Mouse (Mus musculus): Measurements from ENCODE around the gene Fank1. TPM values are rescaled to one million over a fixed set of nuclear protein-coding genes. Genes with fewer than 3 reads are reported as not detected.

Gene Fank1
- polyA plus RNA-seq, 1 experiment from 2014 or later: 6.6 TPM

Other genes starting within 250 kb of the Fank1 start
- gene Tex36, start 174.7 kb upstream of the Fank1 start, polyA plus RNA-seq (2015; fragmentation: Nextera tagmentation; extraction: Ambion mirVana): not detected in 2 replicates
- gene Edrf1, start 139.3 kb upstream of the Fank1 start, polyA plus RNA-seq (2015; fragmentation: Nextera tagmentation; extraction: Ambion mirVana): 16.6 and 17.7 TPM in 2 replicates
- 0.13 and 0.17 TPM in 2 replicates for gene Mmp21, start 96.8 kb upstream of the Fank1 start, polyA plus RNA-seq (2015; fragmentation: Nextera tagmentation; extraction: Ambion mirVana)
- gene Bccip, start 67.5 kb upstream of the Fank1 start, polyA plus RNA-seq (2015; fragmentation: Nextera tagmentation; extraction: Ambion mirVana): 150 and 164 TPM in 2 replicates
- 33.7 and 34.2 TPM in 2 replicates for gene Uros, start 66.8 kb upstream of the Fank1 start, polyA plus RNA-seq (2015; fragmentation: Nextera tagmentation; extraction: Ambion mirVana)
- 29.1 TPM in 2 replicates for gene Dhx32, start 5.9 kb downstream of the Fank1 start, polyA plus RNA-seq (2015; fragmentation: Nextera tagmentation; extraction: Ambion mirVana)

Measured in embryonic facial prominence, embryonic 15.5 days (tissue).